Mouse (Mus musculus) forebrain, postnatal 0 days (tissue): ENCODE results near the gene Ube2c. TPM values are rescaled to one million over a fixed set of nuclear protein-coding genes. Genes with fewer than 3 reads are reported as not detected.

Source experiments
- ATAC-seq: fragments of 200-750 bp; cut with Nextera tagmentation; 2 replicates; pipeline ENCODE4 v1.8.0; 2017; ENCODE audit warnings: mild to moderate bottlenecking, moderate library complexity
- DNase-seq: peaks from one replicate; pipeline ENCODE4 v3.0.0-alpha.2; 2015
- H3K27ac ChIP-seq: fragments of 300-500 bp; sonication (generic); 2 replicates; pipeline ENCODE4 v1.5.1; 2014; ENCODE audit warnings: low read depth, mild to moderate bottlenecking, antibody characterized with exemption, low read length, moderate library complexity, mixed read lengths
- H3K27me3 ChIP-seq: fragments of 300-500 bp; sonication (generic); 2 replicates; pipeline ENCODE4 v1.6.1; 2014; ENCODE audit warnings: mild to moderate bottlenecking, low read length, mixed read lengths; ENCODE audit not compliant: insufficient read depth
- H3K36me3 ChIP-seq: fragments of 300-500 bp; sonication (generic); 2 replicates; pipeline ENCODE4 v1.6.1; 2014; ENCODE audit warnings: mild to moderate bottlenecking, moderate library complexity; ENCODE audit not compliant: insufficient read depth
- H3K4me1 ChIP-seq: fragments of 300-500 bp; sonication (generic); 2 replicates; pipeline ENCODE4 v1.6.1; 2014; ENCODE audit warnings: antibody characterized with exemption; ENCODE audit not compliant: insufficient read depth
- H3K4me2 ChIP-seq: fragments of 300-500 bp; sonication (generic); 2 replicates; pipeline ENCODE4 v1.6.1; 2014; ENCODE audit warnings: low read depth, mild to moderate bottlenecking, moderate library complexity
- H3K4me3 ChIP-seq: fragments of 300-500 bp; sonication (generic); 2 replicates; pipeline ENCODE4 v1.5.1; 2014; ENCODE audit warnings: low read depth, low read length, mixed read lengths
- H3K9ac ChIP-seq: fragments of 300-500 bp; sonication (generic); 2 replicates; pipeline ENCODE4 v1.6.1; 2014; ENCODE audit warnings: mild to moderate bottlenecking
- H3K9me3 ChIP-seq: fragments of 300-500 bp; sonication (generic); 2 replicates; pipeline ENCODE4 v1.6.1; 2016; ENCODE audit warnings: low read length
- CTCF ChIP-seq: sonication (generic); IDR thresholded peaks from 2 replicates; pipeline ENCODE4 v1.5.1; 2016; ENCODE audit warnings: antibody characterized with exemption, control low read depth, low read depth
- WGBS: fragments of 180-500 bp; shearing (Covaris S2); extraction: QIAGEN DNeasy Blood & Tissue Kit; methylation state at CpG from one replicate; pipeline ENCODE4 v1.1.7; 2014; 5-methylcytosine and 5-hydroxymethylcytosine counted together
- polyA plus RNA-seq: library from polyadenylated mRNA; unstranded; fragments of >200 nt; fragmentation: Nextera tagmentation; extraction: Ambion mirVana; gene quantifications from 2 replicates; pipeline ENCODE4 v1.2.1, GENCODE M21; 2015
- total RNA-seq: library from RNA; depleted of rRNA; stranded (reverse); fragments of >200 nt; gene quantifications from 2 replicates; pipeline ENCODE4 v1.2.3, GENCODE M21; 2014

Ube2c gene
- total and polyA plus RNA-seq, 2 experiments from 2014 or later = 29.2 to 38.4 TPM

DNA sequence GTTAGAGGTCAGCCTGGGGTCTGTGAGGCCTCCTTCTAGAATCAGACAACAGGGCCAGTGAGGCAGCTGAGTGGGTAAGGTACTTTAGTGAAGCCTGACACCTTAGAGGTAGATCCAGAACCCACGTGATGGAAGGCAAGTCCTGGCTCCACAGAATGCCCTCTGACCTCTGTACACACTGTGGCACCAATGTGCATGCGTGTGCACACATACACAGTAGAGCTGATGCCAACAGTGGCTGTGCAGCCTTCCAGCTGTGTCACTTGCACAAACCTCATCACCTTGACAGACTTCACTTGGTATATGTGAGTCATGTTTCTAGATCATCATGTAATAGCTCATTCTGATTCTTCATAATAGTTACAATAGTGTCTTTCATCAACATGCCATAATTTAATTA, 17.2 kb upstream of the Ube2c start:
- 86% methylated on average over 2 of the region's 2 CpGs for WGBS
- peaks cover 60% of the 10 kb centered on the region for H3K36me3 ChIP-seq

DNA sequence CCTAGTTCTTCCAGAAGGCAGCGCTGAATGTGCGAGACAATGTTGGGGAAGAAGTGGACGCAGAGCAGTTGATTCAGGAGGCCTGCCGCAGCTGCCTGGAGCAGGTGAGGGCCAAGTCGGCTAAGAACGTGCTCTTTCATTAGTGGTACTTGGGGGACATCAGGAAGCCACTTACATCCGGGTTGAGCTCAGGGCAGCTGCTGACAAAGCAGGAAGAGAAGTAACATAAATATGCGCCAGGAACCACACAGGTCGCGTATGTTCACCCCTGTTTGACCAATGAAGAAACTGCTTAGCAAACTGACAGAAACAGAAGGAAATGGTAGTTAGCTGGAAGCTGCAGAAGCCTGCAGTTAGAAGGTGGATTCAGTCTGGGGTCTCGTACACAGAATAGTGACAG, 15.6 kb upstream of the Ube2c start:
- DNase-seq = no peak
- TF ChIP-seq CTCF = no peak

More for the DNA sequence above, 17.2 kb upstream of the Ube2c start:
- Histone ChIP-seq H3K4me2 (no peak overlapping the region), H3K4me3 (no peak overlapping the region), H3K4me1 (no peaks in the 10 kb centered on the region), H3K27me3 (no peaks in the 10 kb centered on the region), H3K9me3 (no peaks in the 10 kb centered on the region), H3K27ac (no peak overlapping the region), H3K9ac (no peak overlapping the region)
- TF ChIP-seq CTCF = no peak
- no peak for DNase-seq
- ATAC-seq = no peak

GRCm38 (mm10) chr2:164754800-164755199, 14.9 kb upstream of the Ube2c start:
- Histone ChIP-seq H3K9me3 (no peaks in the 10 kb centered on the region), H3K36me3 (peaks cover 75% of the 10 kb centered on the region), H3K4me2 (no peak overlapping the region), H3K4me3 (no peak overlapping the region), H3K27ac (no peak overlapping the region), H3K9ac (no peak overlapping the region), H3K4me1 (no peaks in the 10 kb centered on the region), H3K27me3 (no peaks in the 10 kb centered on the region)
- DNase-seq (no peak), ATAC-seq (no peak)
- TF ChIP-seq CTCF = no peak
- WGBS = 89% methylated on average over 2 of the region's 2 CpGs

More for the DNA sequence above, 15.6 kb upstream of the Ube2c start:
- Histone ChIP-seq H3K9me3 (no peaks in the 10 kb centered on the region), H3K4me3 (no peak overlapping the region), H3K4me2 (no peak overlapping the region), H3K27me3 (no peaks in the 10 kb centered on the region), H3K4me1 (no peaks in the 10 kb centered on the region), H3K36me3 (peaks cover 68% of the 10 kb centered on the region), H3K9ac (no peak overlapping the region), H3K27ac (no peak overlapping the region)
- no peak for ATAC-seq
- 87% methylated on average over 11 of the region's 11 CpGs for WGBS

- Histone ChIP-seq H3K27ac (no peak overlapping the region), H3K9ac (no peak overlapping the region), H3K27me3 (no peaks in the 10 kb centered on the region), H3K4me1 (no peaks in the 10 kb centered on the region), H3K36me3 (peaks cover 93% of the 10 kb centered on the region), H3K4me2 (no peak overlapping the region), H3K4me3 (no peak overlapping the region), H3K9me3 (no peaks in the 10 kb centered on the region)
- no peak for ATAC-seq
- 94% methylated on average over 10 of the region's 11 CpGs for WGBS
- no peak for DNase-seq
- no peak for TF ChIP-seq CTCF
Measured at GRCm38 (mm10) chr2:164757841-164758240, 11.9 kb upstream of the Ube2c start.

- no peak for ATAC-seq
- Histone ChIP-seq H3K4me3 (no peak overlapping the region), H3K9me3 (no peaks in the 10 kb centered on the region), H3K4me2 (no peak overlapping the region), H3K27ac (no peak overlapping the region), H3K4me1 (no peaks in the 10 kb centered on the region), H3K27me3 (no peaks in the 10 kb centered on the region), H3K36me3 (peaks cover 98% of the 10 kb centered on the region), H3K9ac (no peak overlapping the region)
- TF ChIP-seq CTCF = no peak
- DNase-seq = no peak
- 83% methylated on average over 1 of the region's 1 CpGs for WGBS
Measured at GRCm38 (mm10) chr2:164758692-164759091, 11.0 kb upstream of the Ube2c start.

DNA sequence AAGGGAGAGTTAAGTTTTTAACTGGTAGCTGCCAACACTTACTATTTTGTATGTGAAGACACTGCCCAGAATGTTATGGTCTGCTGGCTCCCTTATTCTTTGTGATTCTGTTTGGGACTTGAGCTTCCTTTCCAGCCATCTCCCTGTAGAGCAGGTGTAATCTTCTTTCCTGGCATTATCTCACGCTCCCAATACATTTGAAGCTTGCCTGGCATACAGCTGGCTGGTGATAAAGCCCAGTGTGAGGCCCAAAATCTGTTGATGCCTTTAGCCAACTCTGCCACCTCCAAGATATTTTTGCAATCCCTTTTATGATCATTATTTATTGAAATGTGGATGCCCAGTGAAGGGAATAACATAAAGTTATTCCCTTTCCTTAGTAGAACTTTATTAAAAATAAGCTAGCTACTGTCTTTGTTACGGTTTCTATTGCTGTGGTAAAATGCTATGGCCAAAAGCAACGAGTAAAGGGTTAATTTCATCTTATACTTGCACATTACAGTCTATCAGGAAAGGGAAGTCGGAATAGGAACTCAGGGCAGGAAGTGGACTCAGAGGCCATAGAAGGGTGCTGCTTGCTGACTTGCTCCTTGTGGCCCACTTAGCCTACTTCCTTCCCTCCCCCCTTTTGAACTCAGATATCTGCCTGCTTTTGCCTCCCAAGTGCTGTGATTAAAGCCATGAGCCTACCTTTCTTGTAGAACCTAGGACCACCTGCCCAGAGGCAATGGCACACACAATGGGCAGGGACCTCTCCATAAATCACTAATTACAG, 9.5 kb upstream of the Ube2c start:
- DNase-seq (no peak), ATAC-seq (no peak)
- Histone ChIP-seq H3K27ac (no peak overlapping the region), H3K4me1 (no peaks in the 10 kb centered on the region), H3K9me3 (no peaks in the 10 kb centered on the region), H3K4me2 (no peak overlapping the region), H3K9ac (no peak overlapping the region), H3K27me3 (no peaks in the 10 kb centered on the region), H3K36me3 (peaks cover 90% of the 10 kb centered on the region), H3K4me3 (no peak overlapping the region)
- TF ChIP-seq CTCF = no peak
- WGBS = 90% methylated on average over 4 of the region's 4 CpGs

- Histone ChIP-seq H3K4me1 (no peaks in the 10 kb centered on the region), H3K36me3 (peaks cover 89% of the 10 kb centered on the region), H3K9ac (no peak overlapping the region), H3K4me2 (no peak overlapping the region), H3K27me3 (no peaks in the 10 kb centered on the region), H3K9me3 (no peaks in the 10 kb centered on the region), H3K27ac (no peak overlapping the region), H3K4me3 (no peak overlapping the region)
- TF ChIP-seq CTCF = no peak
- no peak for ATAC-seq
- 87% methylated on average over 2 of the region's 2 CpGs for WGBS
- no peak for DNase-seq
Measured at GRCm38 (mm10) chr2:164761502-164761901, 8.2 kb upstream of the Ube2c start.
